23 mouse cellular contexts compared by ENCODE assay signal in genomic region chr7:67402353-67402752, GRCm38 (mm10).
"Had no signal": no experiment of that assay in that cellular context is flagged by ENCODE, and none has a peak within 500 bp of the region (broad histone marks: within the 10 kb centered on the region; RNA-seq: fewer than 3 reads in every experiment).

No protein-coding gene starts in this region.

- H3K4me1 ChIP-seq: heart, embryonic 13.5 days; hindbrain, embryonic 10.5 days; hindbrain, embryonic 12.5 days; intestine, embryonic 15.5 days; limb, embryonic 13.5 days; limb, embryonic 15.5 days; liver, embryonic 12.5 days had no signal

- H3K36me3 ChIP-seq: heart, embryonic 13.5 days; heart, embryonic 15.5 days; hindbrain, embryonic 10.5 days; hindbrain, embryonic 12.5 days; intestine, embryonic 15.5 days; limb, embryonic 13.5 days; limb, embryonic 15.5 days; liver, embryonic 12.5 days had no signal

- H3K9ac ChIP-seq: heart, embryonic 13.5 days; heart, embryonic 15.5 days; hindbrain, embryonic 12.5 days; hindbrain, embryonic 14.5 days; intestine, embryonic 15.5 days; limb, embryonic 13.5 days; limb, embryonic 15.5 days; liver, embryonic 12.5 days; liver, embryonic 14.5 days had no signal

- H3K27me3 ChIP-seq: heart, embryonic 13.5 days; heart, embryonic 15.5 days; hindbrain, embryonic 12.5 days; intestine, embryonic 15.5 days; limb, embryonic 13.5 days; limb, embryonic 15.5 days; liver, embryonic 12.5 days had no signal

- H3K9me3 ChIP-seq: heart, embryonic 13.5 days; heart, embryonic 15.5 days; hindbrain, embryonic 10.5 days; hindbrain, embryonic 12.5 days; intestine, embryonic 15.5 days; limb, embryonic 13.5 days; limb, embryonic 15.5 days; liver, embryonic 12.5 days had no signal

- H3K4me2 ChIP-seq: heart, embryonic 11.5 days; heart, embryonic 13.5 days; heart, embryonic 15.5 days; hindbrain, embryonic 12.5 days; hindbrain, embryonic 14.5 days; intestine, embryonic 15.5 days; limb, embryonic 13.5 days; limb, embryonic 15.5 days; liver, embryonic 12.5 days had no signal

- DNase-seq: gastrocnemius, postnatal 10 days; heart, adult 2 months; heart, postnatal 14 days; heart, postnatal 4 days; kidney, adult 18-20 months; kidney, adult 8-10 months; kidney, postnatal 10 days; kidney, postnatal 25 days; kidney, postnatal 4 days; layer of hippocampus, postnatal 36 days; left cerebral cortex, postnatal 4 days had no signal

- H3K27ac ChIP-seq: heart, adult 2 months; heart, embryonic 13.5 days; heart, embryonic 15.5 days; hindbrain, embryonic 10.5 days; hindbrain, embryonic 12.5 days; hindbrain, embryonic 14.5 days; intestine, embryonic 15.5 days; layer of hippocampus, adult 2 months; limb, embryonic 13.5 days; limb, embryonic 15.5 days; liver, embryonic 12.5 days; liver, embryonic 14.5 days had no signal

- H3K4me3 ChIP-seq: heart, adult 2 months; heart, embryonic 13.5 days; heart, embryonic 15.5 days; hindbrain, embryonic 10.5 days; hindbrain, embryonic 12.5 days; intestine, embryonic 15.5 days; layer of hippocampus, adult 2 months; limb, embryonic 13.5 days; limb, embryonic 15.5 days; liver, embryonic 12.5 days had no signal
